In the genomic region with DNA sequence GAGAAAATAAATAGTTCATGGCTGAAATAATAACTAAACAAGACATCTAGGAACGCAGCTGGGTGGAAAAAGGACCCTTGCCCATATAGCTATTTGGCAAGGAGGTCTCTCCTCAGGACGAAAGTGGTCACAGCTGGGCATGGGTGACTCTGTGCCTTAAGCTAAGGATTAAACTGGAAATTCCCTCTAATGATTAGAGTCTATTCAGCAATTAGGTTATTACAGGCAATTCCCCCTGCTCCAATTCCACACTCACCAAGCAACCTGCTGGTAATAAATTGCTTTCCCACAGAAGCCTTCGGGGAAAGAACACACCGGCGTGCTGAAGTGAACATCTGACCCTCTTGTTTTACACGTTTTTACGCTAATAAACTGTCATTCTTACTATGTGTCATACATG, we compare ENCODE assay signal across 22 mouse cellular contexts. TPM values are rescaled to one million over a fixed set of nuclear protein-coding genes. Genes with fewer than 3 reads are reported as not detected.
DNase-seq lines count a peak whose midpoint lies in the region; ATAC-seq and TF ChIP-seq lines count a peak whose summit lies in the region.
"Had no signal": no experiment of that assay in that cellular context is flagged by ENCODE, and none has a peak within 500 bp of the region (broad histone marks: within the 10 kb centered on the region; RNA-seq: fewer than 3 reads in every experiment).

No protein-coding gene starts in this region.

- ATAC-seq in forebrain, embryonic 11.5 days (replicated peaks; ENCODE audit: low FRiP score), result 0 out of 2 replicates have a peak, but pooled peaks have one; percentile 15
- ATAC-seq in forebrain, postnatal 0 days, result no peak
- ATAC-seq in midbrain, embryonic 14.5 days (ENCODE audit: low FRiP score, low TSS enrichment), result peak; percentile 67; the same call in 1 of the 2 replicates
- ATAC-seq in midbrain, embryonic 11.5 days (ENCODE audit: low FRiP score), result no peak
- no peak for ATAC-seq in lung, postnatal 0 days
- ATAC-seq: forebrain, embryonic 13.5 days had no signal

- no peaks in the 10 kb centered on the region for H3K9me3 ChIP-seq in forebrain, embryonic 11.5 days (ENCODE audit: control insufficient read depth, low read length)
- H3K9me3 ChIP-seq in forebrain, postnatal 0 days (ENCODE audit: low read length), result no peaks in the 10 kb centered on the region
- no peaks in the 10 kb centered on the region for H3K9me3 ChIP-seq in midbrain, embryonic 14.5 days (ENCODE audit: control insufficient read depth, low read length)
- H3K9me3 ChIP-seq in midbrain, embryonic 11.5 days (ENCODE audit: control insufficient read depth, low read length), result no peaks in the 10 kb centered on the region
- H3K9me3 ChIP-seq in lung, postnatal 0 days (ENCODE audit: low read length), result no peaks in the 10 kb centered on the region
- H3K9me3 ChIP-seq: embryonic facial prominence, embryonic 12.5 days; forebrain, embryonic 13.5 days; heart, embryonic 13.5 days; hindbrain, embryonic 13.5 days had no signal

- no peak for TF ChIP-seq CTCF in forebrain, postnatal 0 days (IDR thresholded peaks at IDR 0.05; ENCODE audit: low read depth)
- no peak for TF ChIP-seq CTCF in brain, embryonic 14.5 days (IDR thresholded peaks at IDR 0.05; ENCODE audit: borderline replicate concordance, extremely low read depth, insufficient read depth, insufficient read length)
- TF ChIP-seq CTCF in lung, postnatal 0 days (IDR thresholded peaks at IDR 0.05), result no peak

- WGBS in forebrain, embryonic 11.5 days, result 73% methylated on average over 7 of the region's 7 CpGs
- 60% methylated on average over 7 of the region's 7 CpGs for WGBS in forebrain, postnatal 0 days
- 42% methylated on average over 7 of the region's 7 CpGs for WGBS in midbrain, embryonic 14.5 days
- 79% methylated on average over 7 of the region's 7 CpGs for WGBS in midbrain, embryonic 11.5 days
- 84% methylated on average over 7 of the region's 7 CpGs for WGBS in macrophage (ENCODE audit: missing documents)
- 88% methylated on average over 7 of the region's 7 CpGs for WGBS in lung, postnatal 0 days

- H3K4me1 ChIP-seq in forebrain, embryonic 11.5 days (replicated peaks; ENCODE audit: control insufficient read depth, insufficient read depth, low read length), result no peaks in the 10 kb centered on the region
- H3K4me1 ChIP-seq in forebrain, postnatal 0 days (ENCODE audit: insufficient read depth), result no peaks in the 10 kb centered on the region
- no peaks in the 10 kb centered on the region for H3K4me1 ChIP-seq in midbrain, embryonic 14.5 days (ENCODE audit: control insufficient read depth, insufficient read depth, low read length)
- H3K4me1 ChIP-seq in midbrain, embryonic 11.5 days (ENCODE audit: control insufficient read depth, insufficient read depth, low read length), result no peaks in the 10 kb centered on the region
- no peaks in the 10 kb centered on the region for H3K4me1 ChIP-seq in lung, postnatal 0 days (ENCODE audit: insufficient read depth, low read depth, low read length)
- H3K4me1 ChIP-seq: embryonic facial prominence, embryonic 12.5 days; forebrain, embryonic 13.5 days; hindbrain, embryonic 13.5 days had no signal

- H3K27me3 ChIP-seq in forebrain, embryonic 11.5 days (ENCODE audit: control insufficient read depth, insufficient read depth, low read length), result no peaks in the 10 kb centered on the region
- no peaks in the 10 kb centered on the region for H3K27me3 ChIP-seq in forebrain, postnatal 0 days (ENCODE audit: insufficient read depth, low read length)
- H3K27me3 ChIP-seq in midbrain, embryonic 14.5 days (ENCODE audit: control insufficient read depth, insufficient read depth, low read length), result no peaks in the 10 kb centered on the region
- H3K27me3 ChIP-seq in midbrain, embryonic 11.5 days (ENCODE audit: control insufficient read depth, insufficient read depth, low read length), result no peaks in the 10 kb centered on the region
- H3K27me3 ChIP-seq in lung, postnatal 0 days (replicated peaks; ENCODE audit: insufficient read depth, low read length), result no peaks in the 10 kb centered on the region
- H3K27me3 ChIP-seq: embryonic facial prominence, embryonic 12.5 days; forebrain, embryonic 13.5 days; heart, embryonic 13.5 days had no signal

- peaks cover 32% of the 10 kb centered on the region for H3K79me2 ChIP-seq in macrophage (ENCODE audit: inconsistent target)

- TF ChIP-seq POLR2A in brain, embryonic 14.5 days (IDR thresholded peaks at IDR 0.05; ENCODE audit: borderline replicate concordance, extremely low read depth, insufficient read depth, insufficient read length, poor library complexity, severe bottlenecking), result no peak

- no peak overlapping the region for H3K4me2 ChIP-seq in forebrain, embryonic 11.5 days (ENCODE audit: low read depth, low read length, severe bottlenecking)
- no peak overlapping the region for H3K4me2 ChIP-seq in forebrain, postnatal 0 days (ENCODE audit: low read depth)
- no peak overlapping the region for H3K4me2 ChIP-seq in midbrain, embryonic 14.5 days (ENCODE audit: low read length)
- H3K4me2 ChIP-seq in midbrain, embryonic 11.5 days, result no peak overlapping the region
- H3K4me2 ChIP-seq in lung, postnatal 0 days (replicated peaks; ENCODE audit: low read depth, low read length), result no peak overlapping the region
- H3K4me2 ChIP-seq: embryonic facial prominence, embryonic 12.5 days; forebrain, embryonic 13.5 days; heart, embryonic 13.5 days; hindbrain, embryonic 13.5 days had no signal

- H3K36me3 ChIP-seq in forebrain, embryonic 11.5 days (ENCODE audit: control insufficient read depth, insufficient read depth, low read length), result no peaks in the 10 kb centered on the region
- no peaks in the 10 kb centered on the region for H3K36me3 ChIP-seq in forebrain, postnatal 0 days (ENCODE audit: insufficient read depth)
- no peaks in the 10 kb centered on the region for H3K36me3 ChIP-seq in midbrain, embryonic 14.5 days (ENCODE audit: control insufficient read depth, insufficient read depth, low read length)
- H3K36me3 ChIP-seq in midbrain, embryonic 11.5 days (ENCODE audit: control insufficient read depth, insufficient read depth, low read length), result no peaks in the 10 kb centered on the region
- H3K36me3 ChIP-seq in macrophage (ENCODE audit: inconsistent target), result no peaks in the 10 kb centered on the region
- no peaks in the 10 kb centered on the region for H3K36me3 ChIP-seq in lung, postnatal 0 days (ENCODE audit: insufficient read depth, low read length)
- H3K36me3 ChIP-seq: embryonic facial prominence, embryonic 12.5 days; heart, embryonic 13.5 days; hindbrain, embryonic 13.5 days had no signal

- H3K27ac ChIP-seq in forebrain, embryonic 11.5 days (ENCODE audit: low read depth, low read length), result no peak overlapping the region; the same call in 1 of the 2 replicates
- no peak overlapping the region for H3K27ac ChIP-seq in forebrain, postnatal 0 days (ENCODE audit: low read depth, low read length)
- no peak overlapping the region for H3K27ac ChIP-seq in midbrain, embryonic 14.5 days (replicated peaks; ENCODE audit: low read depth, low read length)
- H3K27ac ChIP-seq in midbrain, embryonic 11.5 days (ENCODE audit: low read depth, low read length), result no peak overlapping the region
- H3K27ac ChIP-seq in macrophage, result 0 out of 2 replicates have a peak overlapping the region, but pooled peaks have one; percentile 87
- H3K27ac ChIP-seq in lung, postnatal 0 days (ENCODE audit: low read length), result no peak overlapping the region
- H3K27ac ChIP-seq: embryonic facial prominence, embryonic 12.5 days; forebrain, embryonic 13.5 days; gastrocnemius, adult 2 months; heart, embryonic 13.5 days; hindbrain, embryonic 13.5 days had no signal

- TF ChIP-seq EP300 in lung, postnatal 0 days (IDR thresholded peaks at IDR 0.05), result no peak

- H3K9ac ChIP-seq in forebrain, embryonic 11.5 days (ENCODE audit: low read length), result no peak overlapping the region
- no peak overlapping the region for H3K9ac ChIP-seq in forebrain, postnatal 0 days
- no peak overlapping the region for H3K9ac ChIP-seq in midbrain, embryonic 14.5 days (replicated peaks; ENCODE audit: low read length)
- no peak overlapping the region for H3K9ac ChIP-seq in midbrain, embryonic 11.5 days (ENCODE audit: low read length)
- H3K9ac ChIP-seq in lung, postnatal 0 days (replicated peaks; ENCODE audit: low read depth), result no peak overlapping the region
- H3K9ac ChIP-seq: embryonic facial prominence, embryonic 12.5 days; forebrain, embryonic 13.5 days; heart, embryonic 13.5 days; hindbrain, embryonic 13.5 days had no signal

- no peak for DNase-seq in forebrain, embryonic 11.5 days (ENCODE audit: low spot score)
- DNase-seq in forebrain, postnatal 0 days, result no peak
- DNase-seq in midbrain, embryonic 14.5 days, result peak; percentile 47
- no peak for DNase-seq in midbrain, embryonic 11.5 days (ENCODE audit: low spot score, missing footprints)
- peak; percentile 50 for DNase-seq in brain, embryonic 14.5 days (ENCODE audit: low read depth)
- no peak for DNase-seq in thymus, postnatal 10 days (ENCODE audit: low spot score in 2 of 2)
- DNase-seq in lung, postnatal 0 days (ENCODE audit: low spot score), result no peak
- DNase-seq: adrenal gland, adult 2 months; adrenal gland, postnatal 36 days; cerebellum, adult 11 months; cerebellum, adult 8-10 months; cerebellum, postnatal 25 days; gastrocnemius, adult 2 months; gastrocnemius, postnatal 25 days; heart, postnatal 4 days had no signal

- no peak overlapping the region for H3K4me3 ChIP-seq in forebrain, embryonic 11.5 days (ENCODE audit: low read depth, low read length)
- no peak overlapping the region for H3K4me3 ChIP-seq in forebrain, postnatal 0 days (ENCODE audit: low read depth, low read length)
- H3K4me3 ChIP-seq in midbrain, embryonic 14.5 days (replicated peaks; ENCODE audit: low read depth, low read length), result no peak overlapping the region
- no peak overlapping the region for H3K4me3 ChIP-seq in midbrain, embryonic 11.5 days (ENCODE audit: low read depth, low read length)
- no peak overlapping the region for H3K4me3 ChIP-seq in macrophage (ENCODE audit: inconsistent target)
- H3K4me3 ChIP-seq in lung, postnatal 0 days (ENCODE audit: low read depth, low read length), result no peak overlapping the region
- H3K4me3 ChIP-seq: embryonic facial prominence, embryonic 12.5 days; forebrain, embryonic 13.5 days; gastrocnemius, adult 2 months; heart, embryonic 13.5 days; hindbrain, embryonic 13.5 days had no signal

RNA-seq across cellular contexts. Expression of a gene that starts 5.2 kb away (rescaled TPM):
- polyA plus RNA-seq in forebrain, embryonic 11.5 days (2014; fragmentation: Nextera tagmentation; extraction: Ambion mirVana), result 0.44 and 0.49 TPM in 2 replicates
- 0.08 TPM in 1 of 2 replicates, not detected in the other for total RNA-seq in forebrain, postnatal 0 days (2014; rRNA removed)
- polyA plus RNA-seq in forebrain, postnatal 0 days (2015; fragmentation: Nextera tagmentation; extraction: Ambion mirVana), result 0.03 and 0.11 TPM in 2 replicates
- polyA plus RNA-seq in midbrain, embryonic 14.5 days (2014; fragmentation: Nextera tagmentation; extraction: Ambion mirVana), result 0.13 TPM in 1 of 2 replicates, not detected in the other
- polyA plus RNA-seq in midbrain, embryonic 11.5 days (2014; fragmentation: Nextera tagmentation; extraction: Ambion mirVana), result 0.07 TPM in 1 of 2 replicates, not detected in the other
- 0.05 and 0.08 TPM in 2 replicates for polyA plus RNA-seq in brain, embryonic 14.5 days (2012; rRNA removed)
- total RNA-seq in macrophage (2018; cell fraction: chromatin; rRNA removed), result 100 to 1,000 TPM in 16 of 26 experiments, 10 to 100 TPM in 10; 50.5 to 292 (median 131) TPM
- 10 to 100 TPM in 24 of 26 experiments, 1 to 10 TPM in 2; 9.9 to 42.6 (median 30.2) TPM for total RNA-seq in macrophage (2018; cell fraction: cytosol; rRNA removed)
- 100 to 1,000 TPM in 13 of 26 experiments, 10 to 100 TPM in 13; 40.9 to 193 (median 96.7) TPM for total RNA-seq in macrophage (2018; cell fraction: nucleus; rRNA removed)
- polyA plus RNA-seq in macrophage (2018), result 21.2 to 41.0 TPM (median 29.4 TPM) in 3 replicates
- 1.4 and 1.7 TPM in 2 replicates for polyA plus RNA-seq in lung, postnatal 0 days (2015; fragmentation: Nextera tagmentation; extraction: Ambion mirVana)
- polyA plus RNA-seq: forebrain, embryonic 13.5 days had no signal

RNA-seq across cellular contexts. Expression of a gene that starts 57.0 kb away (rescaled TPM):
- polyA plus RNA-seq in forebrain, embryonic 11.5 days (2014; fragmentation: Nextera tagmentation; extraction: Ambion mirVana), result 4.5 and 4.8 TPM in 2 replicates
- 4.4 and 6.9 TPM in 2 replicates for total RNA-seq in forebrain, postnatal 0 days (2014; rRNA removed)
- 3.6 and 5.9 TPM in 2 replicates for polyA plus RNA-seq in forebrain, postnatal 0 days (2015; fragmentation: Nextera tagmentation; extraction: Ambion mirVana)
- polyA plus RNA-seq in midbrain, embryonic 14.5 days (2014; fragmentation: Nextera tagmentation; extraction: Ambion mirVana), result 9.6 and 10.5 TPM in 2 replicates
- polyA plus RNA-seq in midbrain, embryonic 11.5 days (2014; fragmentation: Nextera tagmentation; extraction: Ambion mirVana), result 3.3 and 3.8 TPM in 2 replicates
- 9.4 and 10.2 TPM in 2 replicates for polyA plus RNA-seq in brain, embryonic 14.5 days (2012; rRNA removed)
- not detected for total RNA-seq in macrophage (2018; cell fraction: chromatin; rRNA removed)
- not detected for total RNA-seq in macrophage (2018; cell fraction: cytosol; rRNA removed)
- not detected for total RNA-seq in macrophage (2018; cell fraction: nucleus; rRNA removed)
- not detected in 3 replicates for polyA plus RNA-seq in macrophage (2018)
- polyA plus RNA-seq in lung, postnatal 0 days (2015; fragmentation: Nextera tagmentation; extraction: Ambion mirVana), result 1.0 and 1.2 TPM in 2 replicates
- total RNA-seq: gastrocnemius, adult 2 months; gastrocnemius, postnatal 25 days; granulocyte monocyte progenitor cell, adult 5-6 weeks; heart, postnatal 4 days had no signal
- polyA plus RNA-seq: inflammation-experienced regulatory T-cells, adult 6 months had no signal

Comparison
In these comparisons a context has a peak if more than half of its experiments do, and no peak if none do; other contexts are left out.
1. ATAC-seq: peak in forebrain, embryonic 11.5 days (single experiment) and midbrain, embryonic 14.5 days (single experiment); none in forebrain, postnatal 0 days (single experiment), midbrain, embryonic 11.5 days (single experiment) and lung, postnatal 0 days (single experiment).
2. DNase-seq: peak in midbrain, embryonic 14.5 days (single experiment) and brain, embryonic 14.5 days (single experiment); none in forebrain, embryonic 11.5 days (single experiment), forebrain, postnatal 0 days (single experiment), midbrain, embryonic 11.5 days (single experiment), thymus, postnatal 10 days (0 of 2) and lung, postnatal 0 days (single experiment).